In the genomic region with DNA sequence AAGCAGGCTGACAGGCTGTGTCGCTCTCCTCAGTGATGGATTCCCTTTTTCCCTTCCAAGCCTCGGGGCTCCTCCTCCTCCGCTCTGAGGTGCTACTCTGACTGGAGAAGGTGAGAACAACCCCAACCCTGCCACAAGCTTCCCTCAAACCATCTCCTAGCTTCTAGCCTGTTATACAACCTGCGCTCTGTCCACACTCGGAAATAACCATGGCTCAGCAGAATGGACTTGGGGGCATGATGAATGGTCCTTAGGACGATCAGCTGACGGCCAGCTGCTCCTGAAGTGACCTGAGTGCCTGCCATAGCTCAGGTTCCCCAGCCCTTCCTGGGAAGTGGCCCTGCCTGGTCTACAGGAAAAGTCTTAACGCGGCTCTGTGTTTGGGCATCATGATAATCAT, we compare ENCODE assay signal across 18 mouse cellular contexts. TPM values are rescaled to one million over a fixed set of nuclear protein-coding genes. Genes with fewer than 3 reads are reported as not detected.
A peak's percentile ranks its signal among the peaks of the same experiment; 100 is the strongest.
DNase-seq lines count a peak whose midpoint lies in the region; ATAC-seq and TF ChIP-seq lines count a peak whose summit lies in the region.
"Had no signal": no experiment of that assay in that cellular context is flagged by ENCODE, and none has a peak within 500 bp of the region (broad histone marks: within the 10 kb centered on the region; RNA-seq: fewer than 3 reads in every experiment).

No protein-coding gene starts in this region.

- H3K27ac ChIP-seq in hindbrain, embryonic 13.5 days, result no peak overlapping the region
- no peak overlapping the region for H3K27ac ChIP-seq in hindbrain, embryonic 12.5 days
- no peak overlapping the region for H3K27ac ChIP-seq in MEL (ENCODE audit: control insufficient read depth, low read depth, low read length)
- H3K27ac ChIP-seq in intestine, embryonic 15.5 days, result peak overlapping the region; percentile 30; the same call in 1 of the 2 replicates
- H3K27ac ChIP-seq in limb, embryonic 10.5 days, result no peak overlapping the region; the same call in 1 of the 2 replicates
- H3K27ac ChIP-seq: embryonic facial prominence, embryonic 10.5 days; limb, embryonic 12.5 days; neural tube, embryonic 15.5 days had no signal

- H3K9me3 ChIP-seq in hindbrain, embryonic 13.5 days, result no peaks in the 10 kb centered on the region
- H3K9me3 ChIP-seq in hindbrain, embryonic 12.5 days (replicated peaks), result no peaks in the 10 kb centered on the region
- no peaks in the 10 kb centered on the region for H3K9me3 ChIP-seq in MEL (replicated peaks; ENCODE audit: insufficient read depth, low read length)
- no peaks in the 10 kb centered on the region for H3K9me3 ChIP-seq in intestine, embryonic 15.5 days
- H3K9me3 ChIP-seq in limb, embryonic 10.5 days (replicated peaks), result no peaks in the 10 kb centered on the region
- H3K9me3 ChIP-seq: embryonic facial prominence, embryonic 10.5 days; limb, embryonic 12.5 days; neural tube, embryonic 15.5 days had no signal

- peak; percentile 74 for DNase-seq in gastrocnemius, postnatal 25 days
- DNase-seq in gastrocnemius, postnatal 14 days, result no peak
- no peak for DNase-seq in MEL (ENCODE audit: low read depth, low spot score)
- DNase-seq in left cerebral cortex, postnatal 14 days (ENCODE audit: low spot score in 2 of 2), result no peak
- no peak for DNase-seq in limb, embryonic 10.5 days (ENCODE audit: low spot score)
- DNase-seq: adrenal gland, adult 8-10 months; cerebellum, postnatal 14 days; kidney, postnatal 36 days; layer of hippocampus, postnatal 36 days; thymus, adult 18-20 months had no signal

- no peak for TF ChIP-seq CTCF in MEL (IDR thresholded peaks at IDR 0.05 in 2 of 3, conservative IDR thresholded peaks at IDR 0.05 in 1 of 3; ENCODE audit: control insufficient read depth in 1 of 3, insufficient read depth in 1 of 3, low read depth in 2 of 3, low read length in 3 of 3, poor library complexity in 1 of 3, severe bottlenecking in 1 of 3)

- H3K4me2 ChIP-seq in hindbrain, embryonic 13.5 days, result no peak overlapping the region
- no peak overlapping the region for H3K4me2 ChIP-seq in hindbrain, embryonic 12.5 days (replicated peaks)
- peak overlapping the region; percentile 65; the same call in 1 of the 2 replicates for H3K4me2 ChIP-seq in intestine, embryonic 15.5 days (replicated peaks)

- H3K36me3 ChIP-seq in hindbrain, embryonic 13.5 days, result no peaks in the 10 kb centered on the region
- no peaks in the 10 kb centered on the region for H3K36me3 ChIP-seq in hindbrain, embryonic 12.5 days
- peaks cover 0 to 7% of the 10 kb centered on the region in 2 experiments; a peak in 2 of 4 replicates for H3K36me3 ChIP-seq in MEL (ENCODE audit: control insufficient read depth in 1 of 2, insufficient read depth in 2 of 2, low read length in 2 of 2)
- no peaks in the 10 kb centered on the region for H3K36me3 ChIP-seq in intestine, embryonic 15.5 days
- no peaks in the 10 kb centered on the region for H3K36me3 ChIP-seq in limb, embryonic 10.5 days
- H3K36me3 ChIP-seq: embryonic facial prominence, embryonic 10.5 days; limb, embryonic 12.5 days; neural tube, embryonic 15.5 days had no signal

- no peak overlapping the region for H3K4me3 ChIP-seq in hindbrain, embryonic 13.5 days
- H3K4me3 ChIP-seq in hindbrain, embryonic 12.5 days, result no peak overlapping the region
- H3K4me3 ChIP-seq in MEL (ENCODE audit: control insufficient read depth in 1 of 2, insufficient read depth in 1 of 2, low read depth in 2 of 2, low read length in 2 of 2), result no peak overlapping the region
- no peak overlapping the region for H3K4me3 ChIP-seq in intestine, embryonic 15.5 days (replicated peaks)
- no peak overlapping the region for H3K4me3 ChIP-seq in limb, embryonic 10.5 days
- H3K4me3 ChIP-seq: embryonic facial prominence, embryonic 10.5 days; limb, embryonic 12.5 days; neural tube, embryonic 15.5 days had no signal

- intact Hi-C loops in gastrocnemius, postnatal 14 days (cut with DNase I; ENCODE audit: low total_unique reads), result loop anchor here (2.0 kb wide), 1 partner anchor 41 kb away; no protein-coding TSS in a partner anchor
- intact Hi-C loops in left cerebral cortex, postnatal 14 days (cut with DNase I), result loop anchor here (1.0 to 2.0 kb wide), 2 partner anchors 41 to 71 kb away; no protein-coding TSS in a partner anchor

- no peak for ATAC-seq in hindbrain, embryonic 13.5 days (ENCODE audit: low FRiP score)
- ATAC-seq in hindbrain, embryonic 12.5 days (ENCODE audit: low FRiP score), result no peak
- no peak for ATAC-seq in intestine, embryonic 15.5 days
- ATAC-seq: hindbrain, embryonic 16.5 days had no signal

- H3K27me3 ChIP-seq in hindbrain, embryonic 13.5 days, result peaks cover 25% of the 10 kb centered on the region
- H3K27me3 ChIP-seq in hindbrain, embryonic 12.5 days, result peaks cover 4% of the 10 kb centered on the region
- no peaks in the 10 kb centered on the region for H3K27me3 ChIP-seq in MEL (ENCODE audit: control insufficient read depth in 1 of 2, insufficient read depth in 2 of 2, low read length in 2 of 2)
- H3K27me3 ChIP-seq in intestine, embryonic 15.5 days (replicated peaks), result no peaks in the 10 kb centered on the region
- peaks cover 18% of the 10 kb centered on the region for H3K27me3 ChIP-seq in limb, embryonic 10.5 days (ENCODE audit: low read depth, poor library complexity, severe bottlenecking)

- 73% methylated on average over 9 of the region's 9 CpGs for WGBS in hindbrain, embryonic 13.5 days
- 74% methylated on average over 9 of the region's 9 CpGs for WGBS in hindbrain, embryonic 12.5 days
- WGBS in intestine, embryonic 15.5 days, result 60% methylated on average over 9 of the region's 9 CpGs
- 62% methylated on average over 9 of the region's 9 CpGs for WGBS in limb, embryonic 10.5 days

- TF ChIP-seq POLR2A in MEL (IDR thresholded peaks at IDR 0.05; ENCODE audit: control insufficient read depth in 1 of 2, insufficient read depth in 1 of 2, low read depth in 1 of 2, low read length in 2 of 2, poor library complexity in 1 of 2), result no peak

- TF ChIP-seq RAD21 in MEL (IDR thresholded peaks at IDR 0.05; ENCODE audit: low read depth, low read length), result no peak

- TF ChIP-seq EP300 in MEL (IDR thresholded peaks at IDR 0.05; ENCODE audit: low read depth in 1 of 2, low read length in 2 of 2), result no peak

- H3K79me2 ChIP-seq in MEL (ENCODE audit: control insufficient read depth, insufficient read depth, low read length, poor library complexity), result no peaks in the 10 kb centered on the region; the same call in 1 of the 2 replicates

- 0 out of 2 replicates have a peak overlapping the region, but pooled peaks have one; percentile 46 for H3K9ac ChIP-seq in hindbrain, embryonic 13.5 days
- H3K9ac ChIP-seq in hindbrain, embryonic 12.5 days, result no peak overlapping the region
- no peak overlapping the region for H3K9ac ChIP-seq in MEL (ENCODE audit: control insufficient read depth, low read depth, low read length, poor library complexity, severe bottlenecking)
- H3K9ac ChIP-seq in intestine, embryonic 15.5 days, result no peak overlapping the region
- H3K9ac ChIP-seq: limb, embryonic 12.5 days; neural tube, embryonic 15.5 days had no signal

- peaks cover 23% of the 10 kb centered on the region for H3K4me1 ChIP-seq in hindbrain, embryonic 13.5 days (replicated peaks)
- H3K4me1 ChIP-seq in hindbrain, embryonic 12.5 days, result peaks cover 15% of the 10 kb centered on the region
- H3K4me1 ChIP-seq in MEL (ENCODE audit: control insufficient read depth in 1 of 2, insufficient read depth in 2 of 2, low read length in 2 of 2), result peaks cover 0 to 15% of the 10 kb centered on the region in 2 experiments; a peak in 2 of 4 replicates
- H3K4me1 ChIP-seq in intestine, embryonic 15.5 days (replicated peaks), result peaks cover 28% of the 10 kb centered on the region
- H3K4me1 ChIP-seq in limb, embryonic 10.5 days, result peaks cover 43% of the 10 kb centered on the region

RNA-seq across cellular contexts. Expression of gene Nr4a1, which starts 12.2 kb away (rescaled TPM):
- 10 to 100 TPM; 52.2 to 90.7 TPM for total RNA-seq in gastrocnemius, postnatal 25 days (2021)
- total RNA-seq in gastrocnemius, postnatal 14 days (2021), result 10 to 100 TPM; 30.5 to 49.0 TPM
- polyA plus RNA-seq in hindbrain, embryonic 13.5 days (2015; fragmentation: Nextera tagmentation; extraction: Ambion mirVana), result 4.9 and 5.0 TPM in 2 replicates
- polyA plus RNA-seq in hindbrain, embryonic 12.5 days (2016; fragmentation: Nextera tagmentation; extraction: Ambion mirVana), result 4.4 and 5.5 TPM in 2 replicates
- 1.7 and 2.0 TPM in 2 replicates for total RNA-seq in MEL (2012; rRNA removed)
- polyA plus RNA-seq in MEL (2012; ENCODE audit: insufficient read depth in 1 of 2, insufficient read length in 2 of 2, low read depth in 1 of 2, low replicate concordance in 2 of 2, missing spikeins in 1 of 2), result 10 to 100 TPM in 1 of 2 experiments, not detected in 1; 12.8 TPM
- 7.9 and 8.9 TPM in 2 replicates for polyA plus RNA-seq in intestine, embryonic 15.5 days (2015; fragmentation: Nextera tagmentation; extraction: Ambion mirVana)
- 10 to 100 TPM; 65.6 to 78.4 TPM for total RNA-seq in left cerebral cortex, postnatal 14 days (2021)
- 4.1 and 7.1 TPM in 2 replicates for polyA plus RNA-seq in limb, embryonic 10.5 days (2016; fragmentation: Nextera tagmentation; extraction: Ambion mirVana)

RNA-seq across cellular contexts. Expression of gene Grasp, which starts 17.9 kb away (rescaled TPM):
- 1 to 10 TPM; 4.3 to 5.7 TPM for total RNA-seq in gastrocnemius, postnatal 25 days (2021)
- 1 to 10 TPM; 8.3 to 9.4 TPM for total RNA-seq in gastrocnemius, postnatal 14 days (2021)
- polyA plus RNA-seq in hindbrain, embryonic 13.5 days (2015; fragmentation: Nextera tagmentation; extraction: Ambion mirVana), result 1.7 and 1.8 TPM in 2 replicates
- 4.8 and 8.2 TPM in 2 replicates for polyA plus RNA-seq in hindbrain, embryonic 12.5 days (2016; fragmentation: Nextera tagmentation; extraction: Ambion mirVana)
- total RNA-seq in MEL (2012; rRNA removed), result 3.7 and 4.1 TPM in 2 replicates
- 1 to 10 TPM in 1 of 2 experiments, not detected in 1; 6.3 TPM for polyA plus RNA-seq in MEL (2012; ENCODE audit: insufficient read depth in 1 of 2, insufficient read length in 2 of 2, low read depth in 1 of 2, low replicate concordance in 2 of 2, missing spikeins in 1 of 2)
- 3.9 and 4.8 TPM in 2 replicates for polyA plus RNA-seq in intestine, embryonic 15.5 days (2015; fragmentation: Nextera tagmentation; extraction: Ambion mirVana)
- total RNA-seq in left cerebral cortex, postnatal 14 days (2021), result 10 to 100 TPM; 58.2 to 67.1 TPM
- 5.4 and 6.9 TPM in 2 replicates for polyA plus RNA-seq in limb, embryonic 10.5 days (2016; fragmentation: Nextera tagmentation; extraction: Ambion mirVana)
- total RNA-seq: megakaryocyte-erythroid progenitor cell, adult 5-6 weeks had no signal

RNA-seq across cellular contexts. Expression of gene Atg101, which starts 42.2 kb away (rescaled TPM):
- 10 to 100 TPM; 22.3 to 31.3 TPM for total RNA-seq in gastrocnemius, postnatal 25 days (2021)
- 10 to 100 TPM; 27.7 to 35.0 TPM for total RNA-seq in gastrocnemius, postnatal 14 days (2021)
- polyA plus RNA-seq in hindbrain, embryonic 13.5 days (2015; fragmentation: Nextera tagmentation; extraction: Ambion mirVana), result 82.9 and 84.6 TPM in 2 replicates
- 62.0 and 66.5 TPM in 2 replicates for polyA plus RNA-seq in hindbrain, embryonic 12.5 days (2016; fragmentation: Nextera tagmentation; extraction: Ambion mirVana)
- 75.5 and 90.3 TPM in 2 replicates for total RNA-seq in MEL (2012; rRNA removed)
- polyA plus RNA-seq in MEL (2012; ENCODE audit: insufficient read depth in 1 of 2, insufficient read length in 2 of 2, low read depth in 1 of 2, low replicate concordance in 2 of 2, missing spikeins in 1 of 2), result 10 to 100 TPM in 1 of 2 experiments, not detected in 1; 75.2 TPM
- 61.1 and 62.0 TPM in 2 replicates for polyA plus RNA-seq in intestine, embryonic 15.5 days (2015; fragmentation: Nextera tagmentation; extraction: Ambion mirVana)
- 10 to 100 TPM; 38.5 to 43.2 TPM for total RNA-seq in left cerebral cortex, postnatal 14 days (2021)
- polyA plus RNA-seq in limb, embryonic 10.5 days (2016; fragmentation: Nextera tagmentation; extraction: Ambion mirVana), result 92.3 and 97.5 TPM in 2 replicates

RNA-seq across cellular contexts. Expression of gene 6030408B16Rik, which starts 51.2 kb away (rescaled TPM):
- total RNA-seq in gastrocnemius, postnatal 25 days (2021), result under 1 TPM; 0.31 to 0.32 TPM
- total RNA-seq in gastrocnemius, postnatal 14 days (2021), result under 1 TPM; 0.22 to 0.29 TPM
- 0.56 and 0.66 TPM in 2 replicates for polyA plus RNA-seq in hindbrain, embryonic 13.5 days (2015; fragmentation: Nextera tagmentation; extraction: Ambion mirVana)
- 0.31 and 0.87 TPM in 2 replicates for polyA plus RNA-seq in hindbrain, embryonic 12.5 days (2016; fragmentation: Nextera tagmentation; extraction: Ambion mirVana)
- total RNA-seq in MEL (2012; rRNA removed), result 0.07 and 0.12 TPM in 2 replicates
- under 1 TPM in 1 of 2 experiments, not detected in 1; 0.18 TPM for polyA plus RNA-seq in MEL (2012; ENCODE audit: insufficient read depth in 1 of 2, insufficient read length in 2 of 2, low read depth in 1 of 2, low replicate concordance in 2 of 2, missing spikeins in 1 of 2)
- 4.1 TPM in 2 replicates for polyA plus RNA-seq in intestine, embryonic 15.5 days (2015; fragmentation: Nextera tagmentation; extraction: Ambion mirVana)
- total RNA-seq in left cerebral cortex, postnatal 14 days (2021), result under 1 TPM; 0.24 to 0.49 TPM
- 1.8 and 4.1 TPM in 2 replicates for polyA plus RNA-seq in limb, embryonic 10.5 days (2016; fragmentation: Nextera tagmentation; extraction: Ambion mirVana)
- total RNA-seq: megakaryocyte-erythroid progenitor cell, adult 5-6 weeks had no signal
